Mouse (Mus musculus) E14TG2a.4 (cell line): ENCODE measurements around the gene Fbxl22.

Source experiments
- CTCF ChIP-seq: conservative IDR thresholded peaks from 2 replicates; pipeline ENCODE4 v1.5.1; 2014; ENCODE audit warnings: low read length
- NANOG ChIP-seq: IDR thresholded peaks from 2 replicates; pipeline ENCODE4 v1.6.1; 2014; ENCODE audit warnings: borderline replicate concordance, low read length, mixed read lengths
- POU5F1 ChIP-seq: IDR thresholded peaks from 2 replicates; pipeline ENCODE4 v1.6.1; 2014; ENCODE audit warnings: low read length, borderline replicate concordance

DNA sequence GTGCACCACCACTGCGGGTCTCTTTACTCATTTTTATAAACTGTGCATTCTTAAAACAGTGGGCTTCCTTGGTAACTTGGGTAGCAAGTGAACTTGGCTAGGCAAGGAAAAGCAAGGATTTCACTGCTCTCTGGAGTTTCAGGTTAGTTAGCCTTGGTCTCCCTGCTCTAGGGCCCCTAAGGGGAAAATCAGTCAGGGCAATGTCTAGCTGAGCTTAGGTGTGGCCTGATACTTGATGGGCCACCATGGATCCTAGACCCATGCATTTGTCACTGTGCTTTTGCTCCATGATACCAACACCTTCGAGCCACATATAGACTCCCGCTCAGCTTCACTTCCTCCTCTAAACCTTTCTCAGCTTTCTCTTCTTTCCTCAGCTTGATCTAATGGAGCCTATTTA, 7.2 kb upstream of the Fbxl22 start:
- TF ChIP-seq CTCF, result no peak
- TF ChIP-seq POU5F1, result no peak
- TF ChIP-seq NANOG, result no peak
